Mouse (Mus musculus) lung, postnatal 0 days (tissue): ENCODE measurements around the gene Gm10190.

ENCODE experiments used
- CTCF ChIP-seq: IDR thresholded peaks from 2 replicates; pipeline ENCODE4 v1.5.1; 2016; ENCODE audit warnings: antibody characterized with exemption, mild to moderate bottlenecking
- EP300 ChIP-seq: IDR thresholded peaks from 2 replicates; pipeline ENCODE4 v1.6.1; 2016; ENCODE audit warnings: antibody characterized with exemption, mild to moderate bottlenecking, control low read depth

- no peak for TF ChIP-seq CTCF
- TF ChIP-seq EP300: no peak
Observed at GRCm38 (mm10) chr17:80368606-80369005, 4.7 kb downstream of the Gm10190 start.
